Mouse (Mus musculus): ENCODE measurements at regions not wholly inside any gene's neighbourhood (a gene's known extent, or its start where the extent isn't known, plus 50 kb on each side); places are given as distances from the start of the nearest gene placed in this dataset.

GRCm38 (mm10) chr5:73810660-73811059, 159.5 kb downstream of the Spata18 start:
- Histone ChIP-seq H3K27ac (replicated peaks; ENCODE audit: low read depth, low read length) (no peak overlapping the region), H3K27me3 (ENCODE audit: control insufficient read depth, insufficient read depth, low read length) (no peaks in the 10 kb centered on the region), H3K9ac (replicated peaks; ENCODE audit: low read length) (no peak overlapping the region), H3K4me1 (ENCODE audit: control insufficient read depth, insufficient read depth, low read length) (no peaks in the 10 kb centered on the region), H3K4me3 (replicated peaks; ENCODE audit: low read depth, low read length) (no peak overlapping the region), H3K4me2 (ENCODE audit: low read length) (no peak overlapping the region), H3K36me3 (ENCODE audit: control insufficient read depth, insufficient read depth, low read length) (no peaks in the 10 kb centered on the region), H3K9me3 (ENCODE audit: control insufficient read depth, low read length) (no peaks in the 10 kb centered on the region)
- WGBS: 94% methylated on average over 3 of the region's 3 CpGs
- ATAC-seq (ENCODE audit: low FRiP score, low TSS enrichment): no peak
- DNase-seq: no peak

DNA sequence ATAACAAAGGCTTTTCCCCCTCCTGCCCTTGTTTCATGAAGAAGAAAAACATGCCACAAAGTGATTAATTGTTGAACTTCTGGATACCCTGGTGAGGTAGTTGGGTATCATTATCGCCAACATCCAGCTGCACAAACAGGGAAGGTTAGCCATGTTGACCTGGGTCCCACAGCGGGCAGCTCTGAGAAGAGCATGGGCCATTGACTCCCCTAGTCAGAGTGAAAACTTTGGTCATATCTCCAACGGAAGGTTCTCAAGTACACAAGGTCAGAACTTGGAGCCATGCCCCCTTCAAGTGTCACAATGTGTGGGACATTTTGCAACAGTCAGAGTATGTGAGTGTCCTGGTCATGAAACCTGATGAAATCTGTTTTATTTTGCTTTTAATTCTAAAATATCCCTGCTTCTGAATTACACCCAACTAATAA, 159.9 kb downstream of the Spata18 start:
- Histone ChIP-seq H3K27me3 (ENCODE audit: control insufficient read depth, insufficient read depth, low read length) (no peaks in the 10 kb centered on the region), H3K4me1 (ENCODE audit: control insufficient read depth, insufficient read depth, low read length) (no peaks in the 10 kb centered on the region), H3K4me3 (replicated peaks; ENCODE audit: low read depth, low read length) (no peak overlapping the region), H3K27ac (replicated peaks; ENCODE audit: low read depth, low read length) (no peak overlapping the region), H3K9ac (replicated peaks; ENCODE audit: low read length) (no peak overlapping the region), H3K9me3 (ENCODE audit: control insufficient read depth, low read length) (no peaks in the 10 kb centered on the region), H3K4me2 (ENCODE audit: low read length) (no peak overlapping the region), H3K36me3 (ENCODE audit: control insufficient read depth, insufficient read depth, low read length) (no peaks in the 10 kb centered on the region)
- ATAC-seq (ENCODE audit: low FRiP score, low TSS enrichment) (no peak), DNase-seq (no peak)
- WGBS: 90% methylated on average over 3 of the region's 3 CpGs

DNA sequence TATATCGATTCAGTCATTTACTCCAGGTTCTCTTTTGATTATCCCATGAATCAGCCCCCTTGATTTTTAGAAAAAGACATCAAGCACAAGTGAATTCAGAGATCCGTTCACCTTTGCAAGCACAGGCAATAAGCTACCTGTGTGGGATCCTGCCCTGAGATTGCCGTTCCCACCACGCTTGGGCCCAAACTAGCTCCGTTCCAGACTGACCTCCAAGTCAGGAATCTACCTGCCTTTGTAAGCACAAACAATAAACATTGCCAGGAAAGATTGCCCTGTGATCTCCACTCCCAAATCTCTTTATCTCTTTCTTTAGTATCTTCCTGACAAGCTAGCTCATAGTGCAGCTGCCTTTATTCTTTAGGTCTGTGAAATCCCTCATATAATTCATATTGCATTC, 164.6 kb downstream of the Spata18 start:
- WGBS: 94% methylated on average over 5 of the region's 5 CpGs
- H3K4me1 ChIP-seq (ENCODE audit: control insufficient read depth, insufficient read depth, low read length): no peaks in the 10 kb centered on the region
- ATAC-seq (ENCODE audit: low FRiP score, low TSS enrichment): no peak
- H3K4me2 ChIP-seq (ENCODE audit: low read length): no peak overlapping the region
- H3K27me3 ChIP-seq (ENCODE audit: control insufficient read depth, insufficient read depth, low read length): no peaks in the 10 kb centered on the region
- H3K4me3 ChIP-seq (replicated peaks; ENCODE audit: low read depth, low read length): no peak overlapping the region
- H3K36me3 ChIP-seq (ENCODE audit: control insufficient read depth, insufficient read depth, low read length): no peaks in the 10 kb centered on the region
- H3K9ac ChIP-seq (replicated peaks; ENCODE audit: low read length): no peak overlapping the region
- no peak overlapping the region for H3K27ac ChIP-seq (replicated peaks; ENCODE audit: low read depth, low read length)
- no peaks in the 10 kb centered on the region for H3K9me3 ChIP-seq (ENCODE audit: control insufficient read depth, low read length)
- no peak for DNase-seq

- Histone ChIP-seq H3K4me1 (ENCODE audit: control insufficient read depth, insufficient read depth, low read length) (no peaks in the 10 kb centered on the region), H3K9me3 (ENCODE audit: control insufficient read depth, low read length) (no peaks in the 10 kb centered on the region), H3K27ac (replicated peaks; ENCODE audit: low read depth, low read length) (no peak overlapping the region), H3K27me3 (ENCODE audit: control insufficient read depth, insufficient read depth, low read length) (no peaks in the 10 kb centered on the region), H3K4me2 (ENCODE audit: low read length) (no peak overlapping the region), H3K4me3 (replicated peaks; ENCODE audit: low read depth, low read length) (no peak overlapping the region), H3K36me3 (ENCODE audit: control insufficient read depth, insufficient read depth, low read length) (no peaks in the 10 kb centered on the region), H3K9ac (replicated peaks; ENCODE audit: low read length) (no peak overlapping the region)
- ATAC-seq (ENCODE audit: low FRiP score, low TSS enrichment) (no peak), DNase-seq (no peak)
- 94% methylated on average over 1 of the region's 1 CpGs for whole genome bisulfite sequencing
Observed at GRCm38 (mm10) chr5:73817180-73817579, 166.0 kb downstream of the Spata18 start.

- Histone ChIP-seq H3K4me3 (replicated peaks; ENCODE audit: low read depth, low read length) (no peak overlapping the region), H3K9ac (replicated peaks; ENCODE audit: low read length) (no peak overlapping the region), H3K4me2 (ENCODE audit: low read length) (no peak overlapping the region), H3K36me3 (ENCODE audit: control insufficient read depth, insufficient read depth, low read length) (no peaks in the 10 kb centered on the region), H3K9me3 (ENCODE audit: control insufficient read depth, low read length) (no peaks in the 10 kb centered on the region), H3K27ac (replicated peaks; ENCODE audit: low read depth, low read length) (no peak overlapping the region), H3K27me3 (ENCODE audit: control insufficient read depth, insufficient read depth, low read length) (no peaks in the 10 kb centered on the region), H3K4me1 (ENCODE audit: control insufficient read depth, insufficient read depth, low read length) (no peaks in the 10 kb centered on the region)
- 81% methylated on average over 19 of the region's 19 CpGs for WGBS
- DNase-seq (no peak), ATAC-seq (ENCODE audit: low FRiP score, low TSS enrichment) (no peak)
Observed at GRCm38 (mm10) chr5:73821956-73822545, 170.9 kb downstream of the Spata18 start.

- no peak for DNase-seq
- Histone ChIP-seq H3K4me1 (ENCODE audit: control insufficient read depth, insufficient read depth, low read length) (no peaks in the 10 kb centered on the region), H3K9ac (replicated peaks; ENCODE audit: low read length) (no peak overlapping the region), H3K4me2 (ENCODE audit: low read length) (no peak overlapping the region), H3K9me3 (ENCODE audit: control insufficient read depth, low read length) (no peaks in the 10 kb centered on the region), H3K4me3 (replicated peaks; ENCODE audit: low read depth, low read length) (no peak overlapping the region), H3K36me3 (ENCODE audit: control insufficient read depth, insufficient read depth, low read length) (no peaks in the 10 kb centered on the region), H3K27me3 (ENCODE audit: control insufficient read depth, insufficient read depth, low read length) (no peaks in the 10 kb centered on the region), H3K27ac (replicated peaks; ENCODE audit: low read depth, low read length) (no peak overlapping the region)
- no peak for ATAC-seq (ENCODE audit: low FRiP score, low TSS enrichment)
- 87% methylated on average over 5 of the region's 5 CpGs for WGBS
Observed at GRCm38 (mm10) chr5:73823421-73823820, 172.2 kb downstream of the Spata18 start.

DNA sequence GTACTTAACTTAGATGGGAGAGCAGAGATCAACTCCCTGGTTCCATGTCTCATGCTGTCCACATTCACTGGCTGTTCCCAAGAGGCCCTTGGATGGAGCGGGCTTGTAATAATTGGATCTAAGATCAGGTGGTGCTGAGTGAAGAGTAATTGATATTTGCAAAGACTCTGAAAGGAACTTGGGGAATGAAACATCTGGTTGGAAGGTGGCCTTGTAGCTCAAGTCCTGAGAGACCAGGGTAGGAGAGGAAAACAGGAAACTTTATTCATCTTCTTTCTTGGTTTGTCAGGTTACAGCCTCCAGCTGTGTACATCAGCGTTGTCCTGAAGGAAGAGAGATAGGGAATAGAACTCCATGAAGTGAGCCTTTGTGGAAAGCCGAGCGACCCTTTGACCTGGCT, 175.8 kb downstream of the Spata18 start:
- Histone ChIP-seq H3K27me3 (ENCODE audit: control insufficient read depth, insufficient read depth, low read length) (no peaks in the 10 kb centered on the region), H3K9me3 (ENCODE audit: control insufficient read depth, low read length) (no peaks in the 10 kb centered on the region), H3K9ac (replicated peaks; ENCODE audit: low read length) (no peak overlapping the region), H3K4me1 (ENCODE audit: control insufficient read depth, insufficient read depth, low read length) (no peaks in the 10 kb centered on the region), H3K27ac (replicated peaks; ENCODE audit: low read depth, low read length) (no peak overlapping the region), H3K36me3 (ENCODE audit: control insufficient read depth, insufficient read depth, low read length) (no peaks in the 10 kb centered on the region), H3K4me3 (replicated peaks; ENCODE audit: low read depth, low read length) (no peak overlapping the region), H3K4me2 (ENCODE audit: low read length) (no peak overlapping the region)
- WGBS: 76% methylated on average over 4 of the region's 4 CpGs
- ATAC-seq (ENCODE audit: low FRiP score, low TSS enrichment) (no peak), DNase-seq (no peak)

- Histone ChIP-seq H3K36me3 (ENCODE audit: control insufficient read depth, insufficient read depth, low read length) (no peaks in the 10 kb centered on the region), H3K4me2 (ENCODE audit: low read length) (no peak overlapping the region)
Observed at GRCm38 (mm10) chr5:73833721-73834120, 182.5 kb downstream of the Spata18 start.

GRCm38 (mm10) chr5:73843776-73844175, 192.6 kb downstream of the Spata18 start:
- no peaks in the 10 kb centered on the region for H3K4me1 ChIP-seq (ENCODE audit: control insufficient read depth, insufficient read depth, low read length)
- no peak for DNase-seq
- H3K27ac ChIP-seq (replicated peaks; ENCODE audit: low read depth, low read length): no peak overlapping the region
- H3K9ac ChIP-seq (replicated peaks; ENCODE audit: low read length): no peak overlapping the region
- WGBS: 93% methylated on average over 3 of the region's 3 CpGs
- H3K4me3 ChIP-seq (replicated peaks; ENCODE audit: low read depth, low read length): no peak overlapping the region
- no peaks in the 10 kb centered on the region for H3K9me3 ChIP-seq (ENCODE audit: control insufficient read depth, low read length)
- H3K36me3 ChIP-seq (ENCODE audit: control insufficient read depth, insufficient read depth, low read length): no peaks in the 10 kb centered on the region
- no peaks in the 10 kb centered on the region for H3K27me3 ChIP-seq (ENCODE audit: control insufficient read depth, insufficient read depth, low read length)
- no peak overlapping the region for H3K4me2 ChIP-seq (ENCODE audit: low read length)
- no peak for ATAC-seq (ENCODE audit: low FRiP score, low TSS enrichment)

More at GRCm38 (mm10) chr5:73833721-73834120, 182.5 kb downstream of the Spata18 start:
- H3K4me1 ChIP-seq (ENCODE audit: control insufficient read depth, insufficient read depth, low read length): no peaks in the 10 kb centered on the region
- H3K9me3 ChIP-seq (ENCODE audit: control insufficient read depth, low read length): no peaks in the 10 kb centered on the region
- no peaks in the 10 kb centered on the region for H3K27me3 ChIP-seq (ENCODE audit: control insufficient read depth, insufficient read depth, low read length)
- no peak overlapping the region for H3K9ac ChIP-seq (replicated peaks; ENCODE audit: low read length)
- DNase-seq (no peak), ATAC-seq (ENCODE audit: low FRiP score, low TSS enrichment) (no peak)
- 88% methylated on average over 1 of the region's 1 CpGs for WGBS
- no peak overlapping the region for H3K4me3 ChIP-seq (replicated peaks; ENCODE audit: low read depth, low read length)
- no peak overlapping the region for H3K27ac ChIP-seq (replicated peaks; ENCODE audit: low read depth, low read length)
